Mouse (Mus musculus) megakaryocyte-erythroid progenitor cell, adult 5-6 weeks (primary cell): ENCODE results near the gene Bpifb3. TPM values are rescaled to one million over a fixed set of nuclear protein-coding genes. Genes with fewer than 3 reads are reported as not detected.

ENCODE experiments used
- ATAC-seq: replicated peaks from 2 replicates; pipeline ENCODE4 v1.8.0; 2016; ENCODE audit warnings: mild to moderate bottlenecking, inconsistent platforms; ENCODE audit not compliant: severe bottlenecking, poor library complexity, low FRiP score, low TSS enrichment
- total RNA-seq, 2 experiments: library from RNA; stranded (forward) in 1 of 2; stranded (reverse) in 1 of 2; fragments of 200-1000, 215-1000 nt in 1 of 2; fragments of >200 nt in 1 of 2; fragmentation: Nextera tagmentation in 1 of 2; gene quantifications; 2 replicates each; pipeline ENCODE4 v1.2.3; 2014 to 2017

Gene Bpifb3
- total RNA-seq, 2 experiments from 2014 or later = not detected

DNA sequence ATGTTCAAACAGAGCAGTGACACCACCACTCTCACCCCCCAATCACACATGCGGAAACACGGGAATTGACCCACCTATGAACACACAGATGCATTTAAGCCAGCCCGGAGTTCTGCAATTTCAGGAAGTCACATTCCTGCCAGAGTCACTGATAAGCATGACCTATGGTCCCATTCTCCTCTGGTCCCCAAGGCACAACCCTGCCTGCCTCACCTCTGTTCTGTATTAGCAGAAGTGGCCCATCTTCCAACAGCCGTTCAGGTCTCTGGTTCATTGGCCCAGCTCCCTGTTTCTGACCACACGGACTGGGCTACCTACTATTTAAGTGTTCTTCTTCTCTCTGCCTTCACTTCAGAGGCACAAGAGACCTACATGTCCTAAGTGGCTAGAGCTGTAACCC, 56.6 kb downstream of the Bpifb3 start, which contains the start of gene Bpifa6:
TSS of gene Bpifa6 (plus strand) at position 364 of the 400 bp plus-strand sequence.
- ATAC-seq = no peak

Other genes starting within 250 kb of the Bpifb3 start
- gene Dnmt3c, start 221.6 kb upstream of the Bpifb3 start, total RNA-seq (2014; fragmentation: Nextera tagmentation) = 1.4 and 1.5 TPM in 2 replicates
- 0.47 and 0.53 TPM in 2 replicates for gene Dnmt3c, start 221.6 kb upstream of the Bpifb3 start, total RNA-seq (2017)
- 109 and 127 TPM in 2 replicates for gene Mapre1, start 177.0 kb upstream of the Bpifb3 start, total RNA-seq (2014; fragmentation: Nextera tagmentation)
- 243 and 279 TPM in 2 replicates for gene Mapre1, start 177.0 kb upstream of the Bpifb3 start, total RNA-seq (2017)
- 0.76 and 0.82 TPM in 2 replicates for gene Efcab8, start 138.3 kb upstream of the Bpifb3 start, total RNA-seq (2014; fragmentation: Nextera tagmentation)
- not detected in 2 replicates for gene Efcab8, start 138.3 kb upstream of the Bpifb3 start, total RNA-seq (2017)
- not detected in 2 replicates for gene Sun5, start 47.1 kb upstream of the Bpifb3 start, total RNA-seq (2014; fragmentation: Nextera tagmentation)
- not detected in 2 replicates for gene Sun5, start 47.1 kb upstream of the Bpifb3 start, total RNA-seq (2017)
- gene Bpifb2, start 43.2 kb upstream of the Bpifb3 start, total RNA-seq (2014; fragmentation: Nextera tagmentation) = not detected in 2 replicates
- gene Bpifb2, start 43.2 kb upstream of the Bpifb3 start, total RNA-seq (2017) = not detected in 2 replicates
- not detected in 2 replicates for gene Bpifb6, start 17.8 kb upstream of the Bpifb3 start, total RNA-seq (2014; fragmentation: Nextera tagmentation)
- not detected in 2 replicates for gene Bpifb6, start 17.8 kb upstream of the Bpifb3 start, total RNA-seq (2017)
- gene Bpifb4, start 20.0 kb downstream of the Bpifb3 start, total RNA-seq (2014; fragmentation: Nextera tagmentation) = not detected in 2 replicates
- not detected in 2 replicates for gene Bpifb4, start 20.0 kb downstream of the Bpifb3 start, total RNA-seq (2017)
- not detected in 2 replicates for gene Bpifa6, start 56.7 kb downstream of the Bpifb3 start, total RNA-seq (2014; fragmentation: Nextera tagmentation)
- not detected in 2 replicates for gene Bpifa6, start 56.7 kb downstream of the Bpifb3 start, total RNA-seq (2017)
- not detected in 2 replicates for gene Bpifa2, start 90.0 kb downstream of the Bpifb3 start, total RNA-seq (2014; fragmentation: Nextera tagmentation)
- not detected in 2 replicates for gene Bpifa2, start 90.0 kb downstream of the Bpifb3 start, total RNA-seq (2017)
- not detected in 2 replicates for gene Bpifa3, start 212.1 kb downstream of the Bpifb3 start, total RNA-seq (2014; fragmentation: Nextera tagmentation)
- gene Bpifa3, start 212.1 kb downstream of the Bpifb3 start, total RNA-seq (2017) = not detected in 2 replicates
- not detected in 2 replicates for gene Bpifa1, start 224.7 kb downstream of the Bpifb3 start, total RNA-seq (2014; fragmentation: Nextera tagmentation)
- not detected in 2 replicates for gene Bpifa1, start 224.7 kb downstream of the Bpifb3 start, total RNA-seq (2017)
- gene Bpifa5, start 244.4 kb downstream of the Bpifb3 start, total RNA-seq (2014; fragmentation: Nextera tagmentation) = not detected in 2 replicates
- gene Bpifa5, start 244.4 kb downstream of the Bpifb3 start, total RNA-seq (2017) = not detected in 2 replicates